Mouse (Mus musculus): ENCODE data around the gene Ldha.

Ldha gene

DNA sequence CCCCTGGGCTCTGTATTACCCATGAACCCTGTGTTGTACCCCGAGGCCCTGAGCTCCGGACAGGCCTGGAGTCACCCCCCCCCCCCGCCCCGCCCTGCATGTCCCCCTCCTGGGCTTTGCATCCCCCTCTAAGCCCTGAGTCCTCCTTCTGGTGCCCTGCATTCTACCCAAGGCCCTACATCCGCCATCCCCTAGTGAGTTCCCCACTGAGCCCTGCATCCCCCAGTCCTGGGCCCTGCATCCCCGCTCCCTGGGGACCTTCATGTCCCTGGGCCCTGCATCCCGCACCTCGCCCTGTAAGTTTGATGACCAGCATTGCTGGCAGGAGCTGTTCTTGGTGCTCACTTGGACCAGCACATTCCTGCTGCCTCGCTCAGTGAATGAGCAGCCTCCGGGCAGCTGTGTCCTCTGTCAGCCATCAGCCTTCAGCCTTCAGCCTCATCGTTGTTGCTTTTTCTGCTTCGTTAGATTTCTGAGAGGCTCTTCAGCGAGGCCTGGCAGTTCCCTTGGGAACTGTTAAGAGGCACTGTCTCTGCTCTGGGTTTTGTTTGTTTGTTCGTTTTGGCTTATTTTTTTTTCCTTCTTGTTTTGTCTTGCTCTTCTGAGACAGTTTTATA, 6.2 kb upstream of the Ldha start:
- in situ Hi-C loops (cut with MboI; ENCODE audit: unreplicated experiment in 2 of 2), result loop anchor here in 1 of 2 experiments (25.0 kb wide), 1 partner anchor 1323 kb away; the partner anchor contains the start of gene Nucb1

DNA sequence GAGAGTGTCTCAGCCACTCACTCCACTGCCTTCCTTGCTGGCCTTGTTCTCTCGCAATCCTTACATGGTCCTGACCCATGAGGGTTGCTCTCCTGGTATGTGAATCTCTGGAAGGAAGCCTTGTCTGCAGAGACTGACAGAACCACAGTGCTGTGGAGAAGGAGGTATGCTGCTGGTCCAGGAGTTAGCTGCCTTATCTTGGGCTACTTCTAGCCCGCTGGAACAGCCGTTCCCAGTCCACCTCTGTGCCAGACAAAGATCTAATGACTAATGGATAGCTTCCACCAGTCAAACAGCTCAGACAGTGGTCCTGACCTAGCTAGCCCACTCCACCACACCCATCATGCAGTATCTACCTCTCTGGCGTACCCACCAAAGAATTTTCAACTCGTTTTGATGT, 4.9 kb upstream of the Ldha start:
- in situ Hi-C loops (cut with MboI; ENCODE audit: unreplicated experiment in 2 of 2), result loop anchor here in 1 of 2 experiments (25.0 kb wide), 1 partner anchor 1324 kb away; the partner anchor contains the start of gene Nucb1

DNA sequence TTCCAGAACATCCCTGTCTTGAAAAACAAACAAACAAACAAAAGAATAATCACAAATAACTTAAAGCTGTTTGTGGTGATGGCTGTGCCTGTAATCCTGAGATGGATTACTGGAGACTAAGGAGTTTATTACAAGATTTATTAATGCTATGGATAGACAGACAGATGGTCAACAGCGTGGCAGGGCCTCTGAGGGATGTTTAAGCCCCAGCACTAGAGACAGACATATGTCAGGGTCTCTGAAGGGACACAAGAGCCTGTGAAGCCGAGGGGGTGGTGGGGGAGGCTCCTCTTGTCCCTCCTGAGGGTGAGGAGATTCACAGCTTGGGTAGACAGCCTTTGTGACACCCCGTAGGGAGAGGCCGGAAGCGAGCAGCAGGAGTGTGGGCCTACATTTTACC, 4.2 kb upstream of the Ldha start:
- in situ Hi-C loops (cut with MboI; ENCODE audit: unreplicated experiment in 2 of 2), result loop anchor here in 1 of 2 experiments (25.0 kb wide), 1 partner anchor 1325 kb away; the partner anchor contains the start of gene Nucb1

DNA sequence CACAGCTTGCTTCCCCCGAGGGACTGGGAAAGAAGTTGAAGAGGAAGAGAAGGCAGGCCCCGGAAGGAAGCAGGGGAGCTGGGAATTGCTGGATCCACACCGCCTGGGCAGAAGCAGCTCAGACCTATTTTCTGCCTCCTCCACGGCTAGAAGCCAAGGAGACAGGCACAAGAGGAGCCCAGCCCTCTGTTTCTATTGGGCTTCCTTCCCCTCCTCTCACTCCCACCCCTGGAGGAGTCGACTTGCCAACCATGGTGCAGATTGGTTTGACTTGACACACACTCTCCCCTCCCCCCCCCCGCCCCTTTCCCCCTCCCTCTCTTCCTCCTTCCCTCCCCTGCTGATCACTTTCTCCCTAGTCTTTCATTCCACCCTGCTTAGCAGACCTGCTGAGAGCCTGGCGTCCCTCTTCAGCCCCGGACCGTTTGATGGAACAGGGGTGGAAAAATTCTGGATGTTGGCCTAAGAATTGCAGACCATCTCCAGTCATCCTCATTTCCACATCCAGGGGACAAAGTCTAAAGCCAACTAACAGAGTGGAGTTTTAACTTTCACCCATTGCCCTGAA, 3.1 kb upstream of the Ldha start:
- in situ Hi-C loops (cut with MboI; ENCODE audit: unreplicated experiment in 2 of 2), result loop anchor here in 1 of 2 experiments (25.0 kb wide), 1 partner anchor 1326 kb away; the partner anchor contains the start of gene Nucb1

DNA sequence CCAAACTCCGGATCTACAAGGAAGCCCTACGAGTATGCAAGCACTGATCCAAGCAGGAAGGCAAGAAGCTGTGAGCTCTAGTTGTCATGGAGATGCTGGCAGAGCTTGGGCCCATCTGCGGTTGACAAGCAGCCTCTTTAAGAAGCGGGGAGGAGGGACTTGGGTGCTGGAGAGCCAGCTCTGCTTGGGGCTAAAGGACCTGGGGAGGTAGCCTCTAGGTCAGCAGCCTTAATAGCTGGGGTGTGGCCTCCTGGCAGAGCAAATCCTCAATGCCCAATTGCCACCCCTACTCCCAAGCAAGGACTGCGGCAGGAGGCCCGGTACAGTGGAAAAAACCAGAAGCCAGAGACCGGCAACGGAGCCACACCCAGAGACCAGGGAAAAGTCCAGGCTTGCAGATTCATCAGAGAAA, 2.4 kb upstream of the Ldha start:
- in situ Hi-C loops (cut with MboI; ENCODE audit: unreplicated experiment in 2 of 2), result loop anchor here in 1 of 2 experiments (25.0 kb wide), 1 partner anchor 1327 kb away; the partner anchor contains the start of gene Nucb1

DNA sequence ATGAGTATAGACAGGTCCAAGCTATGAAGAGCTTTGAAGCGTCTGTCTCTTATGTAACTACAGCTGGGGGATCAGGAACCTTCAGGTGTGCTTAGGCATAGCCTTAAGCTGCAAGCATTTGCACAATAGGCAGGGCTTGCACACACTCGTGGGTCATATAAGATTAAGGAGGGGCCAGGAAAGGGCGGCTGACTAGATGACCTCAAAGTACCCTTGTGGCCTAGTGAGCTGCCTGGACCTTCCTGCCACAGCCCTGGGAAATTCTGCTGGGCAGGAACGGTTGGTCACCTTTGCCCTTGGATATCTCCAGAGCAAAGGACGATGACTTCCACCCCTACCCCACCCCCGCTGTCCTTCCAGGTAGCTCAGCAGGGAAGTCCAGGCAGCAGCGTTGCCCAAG, 1.8 kb upstream of the Ldha start:
- in situ Hi-C loops (cut with MboI; ENCODE audit: unreplicated experiment in 2 of 2), result loop anchor here in 1 of 2 experiments (25.0 kb wide), 1 partner anchor 1327 kb away; the partner anchor contains the start of gene Nucb1

DNA sequence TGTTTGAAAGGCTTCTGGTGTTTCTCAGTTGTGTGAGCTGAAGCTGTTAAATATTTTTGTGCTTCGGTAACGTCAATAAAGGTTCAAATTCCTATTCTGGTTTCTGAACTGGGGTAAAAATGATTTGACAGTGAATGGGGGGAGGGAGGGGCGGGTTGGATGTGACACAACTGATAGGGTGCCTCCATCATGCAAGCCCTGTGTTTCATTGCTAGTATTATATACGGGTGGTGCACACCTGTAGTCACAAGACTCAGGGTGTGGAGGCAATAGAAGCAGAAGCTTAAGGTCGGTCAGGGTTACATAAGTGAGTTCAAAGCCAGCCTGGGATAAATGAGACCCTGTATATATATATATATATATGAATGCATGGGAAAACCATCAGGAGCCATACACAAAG, 1.4 kb upstream of the Ldha start:
- in situ Hi-C loops (cut with MboI; ENCODE audit: unreplicated experiment in 2 of 2), result loop anchor here in 1 of 2 experiments (25.0 kb wide), 1 partner anchor 1328 kb away; the partner anchor contains the start of gene Nucb1

DNA sequence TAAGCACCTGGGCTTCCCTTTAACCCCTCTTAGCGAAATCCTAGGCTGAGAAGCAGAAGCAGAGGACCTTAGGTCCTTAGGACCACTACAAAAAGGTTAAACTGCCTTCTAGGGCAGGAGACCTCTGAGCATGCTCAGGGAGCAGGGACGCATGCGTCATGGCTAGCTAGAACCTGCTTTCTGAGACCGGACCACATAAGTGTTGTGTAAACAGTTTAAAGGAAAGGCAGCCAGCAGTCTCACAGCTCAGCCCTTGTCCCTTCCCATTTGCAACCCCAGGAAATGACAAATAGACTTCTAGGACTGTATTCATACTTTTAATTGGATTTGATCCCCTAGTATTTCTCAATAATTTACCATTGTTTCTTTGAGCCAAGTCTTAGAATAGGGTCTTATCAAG, 949 bp upstream of the Ldha start:
- in situ Hi-C loops (cut with MboI; ENCODE audit: unreplicated experiment in 2 of 2), result loop anchor here in 1 of 2 experiments (25.0 kb wide), 1 partner anchor 1328 kb away; the partner anchor contains the start of gene Nucb1

DNA sequence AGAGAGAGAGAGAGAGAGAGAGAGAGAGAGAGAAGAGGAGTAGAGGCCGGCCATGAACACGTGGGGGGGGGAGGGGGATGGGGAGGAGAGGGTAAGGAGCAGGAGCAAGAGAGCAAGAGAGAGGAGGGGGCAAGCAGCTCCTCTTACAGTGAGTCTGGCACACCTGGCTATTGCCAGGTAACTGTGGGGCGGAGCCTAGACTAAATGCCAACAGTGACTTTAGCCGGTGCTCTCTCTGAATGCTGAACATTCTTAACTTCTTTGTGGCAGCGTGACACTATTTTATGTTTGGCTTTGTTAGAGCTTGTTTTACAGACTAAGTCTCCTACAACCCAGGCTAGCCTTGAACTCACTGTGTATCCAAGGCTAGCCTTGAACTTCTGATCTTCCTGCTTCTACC, 1.0 kb downstream of the Ldha start:
- in situ Hi-C loops (cut with MboI; ENCODE audit: unreplicated experiment in 2 of 2), result loop anchor here in 1 of 2 experiments (25.0 kb wide), 1 partner anchor 1330 kb away; the partner anchor contains the start of gene Nucb1

DNA sequence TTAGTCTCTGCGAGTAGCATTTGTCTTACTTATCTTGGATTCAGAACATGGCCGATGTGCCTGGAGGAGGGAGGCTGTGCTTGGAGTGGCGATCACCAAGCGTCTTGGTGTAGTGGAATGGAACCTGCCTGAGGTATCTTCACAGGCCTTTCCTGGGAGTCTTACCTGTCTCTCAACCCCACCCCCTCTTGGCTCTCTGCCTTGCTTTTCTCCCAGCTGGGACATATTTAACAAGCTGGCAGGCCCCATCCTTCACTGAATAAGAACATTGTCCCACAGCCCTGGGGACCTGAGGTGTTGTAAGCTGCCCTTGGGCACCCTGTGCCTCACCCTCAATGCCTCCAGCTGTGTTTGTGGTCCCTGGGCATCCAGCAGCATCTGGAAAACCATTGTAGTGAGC, 2.3 kb downstream of the Ldha start:
- in situ Hi-C loops (cut with MboI; ENCODE audit: unreplicated experiment in 2 of 2), result loop anchor here in 1 of 2 experiments (25.0 kb wide), 1 partner anchor 1331 kb away; the partner anchor contains the start of gene Nucb1

DNA sequence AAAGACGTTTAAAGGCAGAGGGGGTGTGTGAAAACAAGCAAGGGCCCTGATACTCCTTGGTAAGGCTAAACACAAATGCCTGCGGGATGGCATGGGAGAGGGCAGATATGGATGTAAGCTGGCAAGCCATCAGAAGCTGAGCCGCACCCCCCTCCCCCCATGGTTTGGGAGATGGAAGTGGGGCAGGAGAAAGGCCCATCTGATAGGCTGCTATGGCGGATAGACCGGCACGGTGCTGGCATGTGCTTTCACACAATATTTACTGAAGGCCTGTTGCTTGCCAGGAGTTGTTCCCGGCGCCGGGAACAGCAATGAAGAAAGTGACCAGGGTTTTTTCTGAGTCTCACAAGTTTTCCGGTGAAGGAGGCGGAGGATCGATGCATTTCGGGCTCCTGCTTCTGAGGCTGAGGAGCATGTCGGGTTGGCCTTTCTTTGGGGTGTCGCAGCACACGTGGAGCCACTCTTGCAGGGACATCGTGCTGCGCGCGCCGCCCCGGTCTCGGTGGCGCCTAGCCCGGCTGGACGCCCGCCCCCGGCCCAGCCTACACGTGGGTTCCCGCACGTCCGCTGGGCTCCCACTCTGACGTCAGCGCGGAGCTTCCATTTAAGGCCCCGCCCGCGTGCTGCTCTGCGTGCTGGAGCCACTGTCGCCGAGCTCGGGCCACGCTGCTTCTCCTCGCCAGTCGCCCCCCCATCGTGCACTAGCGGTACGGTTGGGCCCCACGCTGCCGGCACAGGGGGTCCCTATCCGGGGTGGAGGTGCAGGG, 4.1 kb downstream of the Ldha start:
- in situ Hi-C loops (cut with MboI; ENCODE audit: unreplicated experiment in 2 of 2), result loop anchor here (5.0 to 25.0 kb wide), 2 partner anchors 48 to 1333 kb away; partner anchors contain the start of genes Gtf2h1 (in 1 of the 2), Hps5 (in 1 of the 2) and Nucb1 (in 1 of the 2)

DNA sequence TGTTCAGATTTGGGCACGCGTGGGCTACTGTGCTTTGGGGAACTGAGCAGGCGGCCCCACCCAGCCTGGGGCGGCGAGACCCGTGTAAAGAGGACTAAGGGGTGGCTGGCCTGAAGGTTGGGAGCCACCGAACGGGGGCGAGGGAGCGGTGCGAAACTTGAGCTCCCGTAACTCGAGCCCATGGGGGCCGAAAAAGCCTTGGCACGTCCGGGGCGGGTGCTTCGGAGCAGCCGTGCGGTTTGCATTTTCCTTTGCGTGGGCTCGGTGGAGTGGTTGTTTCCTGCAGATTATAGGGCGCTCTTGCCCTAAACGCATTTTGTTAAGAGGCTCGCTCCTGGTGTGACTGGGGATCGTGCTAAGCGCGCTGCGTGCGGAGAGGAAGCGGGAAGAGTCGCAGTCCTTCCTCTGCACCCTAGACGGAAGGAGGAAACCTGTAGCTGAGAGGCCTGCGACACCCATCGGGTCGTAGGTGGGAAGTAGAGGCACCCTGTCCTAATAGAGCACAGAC, 4.8 kb downstream of the Ldha start:
- in situ Hi-C loops (cut with MboI; ENCODE audit: unreplicated experiment in 2 of 2), result loop anchor here (5.0 to 25.0 kb wide), 2 partner anchors 49 to 1334 kb away; partner anchors contain the start of genes Gtf2h1 (in 1 of the 2), Hps5 (in 1 of the 2) and Nucb1 (in 1 of the 2)

DNA sequence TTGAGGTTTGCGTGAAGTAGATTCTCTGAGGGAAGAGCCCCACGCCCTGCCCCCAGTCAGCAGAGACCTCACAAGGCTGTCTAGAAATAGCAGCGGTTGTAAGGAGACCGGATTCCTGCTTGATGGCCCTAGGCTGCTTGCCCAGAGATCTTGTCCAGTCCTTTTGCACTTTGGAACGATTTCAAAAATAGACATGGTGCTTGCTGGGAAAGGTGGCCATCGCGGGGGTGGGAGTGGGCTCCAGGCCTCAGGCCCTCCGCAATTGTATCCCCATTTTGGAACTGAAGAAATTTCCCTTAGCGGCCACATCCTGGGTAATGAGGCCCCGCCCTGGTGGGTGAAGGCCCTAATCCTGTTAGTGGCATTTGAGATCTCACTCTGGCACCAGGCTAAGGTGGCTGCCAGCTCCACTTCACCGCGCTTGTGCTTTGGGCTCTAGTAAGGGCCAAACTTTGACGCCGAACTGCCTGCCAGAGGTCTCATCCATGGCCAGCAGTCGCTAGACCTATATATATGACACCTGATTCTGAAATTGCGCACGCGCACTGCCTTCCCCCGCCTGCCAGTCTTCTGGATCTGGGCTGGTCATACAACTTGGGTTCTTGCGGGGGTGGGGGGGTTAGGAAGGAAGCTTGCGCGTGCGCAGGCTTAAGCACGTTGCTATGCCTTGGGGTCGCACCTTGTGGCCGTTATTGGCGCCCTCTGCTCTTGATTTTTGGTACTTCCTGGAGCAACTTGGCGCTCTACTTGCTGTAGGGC, 5.4 kb downstream of the Ldha start:
- in situ Hi-C loops (cut with MboI; ENCODE audit: unreplicated experiment in 2 of 2), result loop anchor here (5.0 to 25.0 kb wide), 2 partner anchors 49 to 1334 kb away; partner anchors contain the start of genes Gtf2h1 (in 1 of the 2), Hps5 (in 1 of the 2) and Nucb1 (in 1 of the 2)

DNA sequence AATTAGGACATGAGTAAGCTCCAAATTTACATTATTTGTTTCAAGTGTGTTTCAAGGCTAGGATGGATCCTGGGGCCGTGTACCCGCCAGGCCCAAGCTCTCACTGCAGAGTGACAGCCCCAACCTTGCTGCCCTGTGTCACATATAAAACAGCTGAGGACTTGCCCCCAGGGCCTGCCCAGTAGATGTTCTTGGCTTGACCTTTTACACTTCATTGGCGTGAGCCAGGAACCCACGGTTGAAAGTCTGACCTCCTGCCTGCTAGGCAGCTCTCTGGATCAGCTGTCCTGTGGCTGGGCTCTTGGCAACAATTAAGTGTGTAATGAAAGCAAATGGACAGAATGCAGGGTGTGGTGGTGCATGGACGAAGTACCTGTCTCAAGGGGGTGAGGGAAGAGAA, 8.0 kb downstream of the Ldha start:
- in situ Hi-C loops (cut with MboI; ENCODE audit: unreplicated experiment in 2 of 2), result loop anchor here (5.0 to 25.0 kb wide), 2 partner anchors 52 to 1337 kb away; partner anchors contain the start of genes Gtf2h1 (in 1 of the 2), Hps5 (in 1 of the 2) and Nucb1 (in 1 of the 2)

DNA sequence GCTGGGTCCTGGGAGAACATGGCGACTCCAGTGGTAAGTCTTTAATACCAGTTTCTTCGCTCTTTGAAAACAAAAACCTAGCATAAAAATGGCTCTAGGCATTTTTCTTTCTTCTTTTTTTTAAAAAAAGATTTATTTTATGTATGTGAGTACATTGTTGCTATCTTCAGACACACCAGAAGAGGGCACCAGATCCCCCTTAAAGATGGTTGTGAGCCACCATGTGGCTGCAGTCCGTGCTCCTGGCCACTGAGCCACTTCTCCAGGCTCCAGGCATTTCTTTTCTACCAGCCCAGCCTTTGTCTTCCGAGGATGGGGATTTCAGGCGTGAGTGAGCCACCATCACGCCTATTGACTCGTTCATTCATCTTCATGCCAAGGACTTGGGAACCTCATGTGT, 9.8 kb downstream of the Ldha start:
- in situ Hi-C loops (cut with MboI; ENCODE audit: unreplicated experiment in 2 of 2), result no loop called here

DNA sequence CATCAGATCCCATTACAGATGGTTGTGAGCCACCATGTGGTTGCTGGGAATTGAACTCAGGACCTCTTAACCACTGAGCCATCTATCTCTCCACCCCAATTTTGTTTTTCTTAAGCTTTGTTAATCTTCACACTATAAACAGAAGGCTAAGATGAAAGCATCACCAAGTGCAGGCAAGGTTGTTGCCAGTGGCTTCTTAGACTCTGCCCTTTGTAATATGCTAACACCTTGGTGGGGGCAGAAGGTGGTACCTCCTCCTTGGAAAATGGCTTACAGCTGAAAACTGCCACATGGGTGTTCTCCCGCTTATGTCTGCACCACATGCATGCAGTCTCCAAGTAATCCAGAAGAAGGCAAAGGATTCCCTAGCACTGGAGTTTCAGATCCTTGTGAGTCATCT, 11.4 kb downstream of the Ldha start:
- in situ Hi-C loops (cut with MboI; ENCODE audit: unreplicated experiment in 2 of 2), result no loop called here

DNA sequence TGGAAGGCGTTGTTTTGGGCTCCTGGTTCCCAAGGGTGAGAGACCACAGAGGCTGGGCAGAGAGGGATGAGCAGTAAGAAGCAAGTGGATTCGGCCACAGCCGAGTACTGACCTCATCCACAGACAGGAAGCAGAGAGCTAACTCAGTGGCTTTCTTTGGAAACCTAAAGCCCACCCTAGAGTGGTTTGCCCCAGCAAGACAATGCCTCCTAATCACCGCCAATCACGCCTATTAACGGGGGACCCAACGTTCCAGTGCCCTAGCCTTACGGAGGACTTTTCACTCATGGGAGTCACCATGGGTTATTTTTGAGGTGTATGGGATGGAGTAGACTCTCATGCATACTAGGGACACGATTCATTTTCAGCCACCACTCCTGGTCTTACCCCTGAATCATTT, 12.1 kb downstream of the Ldha start:
- in situ Hi-C loops (cut with MboI; ENCODE audit: unreplicated experiment in 2 of 2), result no loop called here

DNA sequence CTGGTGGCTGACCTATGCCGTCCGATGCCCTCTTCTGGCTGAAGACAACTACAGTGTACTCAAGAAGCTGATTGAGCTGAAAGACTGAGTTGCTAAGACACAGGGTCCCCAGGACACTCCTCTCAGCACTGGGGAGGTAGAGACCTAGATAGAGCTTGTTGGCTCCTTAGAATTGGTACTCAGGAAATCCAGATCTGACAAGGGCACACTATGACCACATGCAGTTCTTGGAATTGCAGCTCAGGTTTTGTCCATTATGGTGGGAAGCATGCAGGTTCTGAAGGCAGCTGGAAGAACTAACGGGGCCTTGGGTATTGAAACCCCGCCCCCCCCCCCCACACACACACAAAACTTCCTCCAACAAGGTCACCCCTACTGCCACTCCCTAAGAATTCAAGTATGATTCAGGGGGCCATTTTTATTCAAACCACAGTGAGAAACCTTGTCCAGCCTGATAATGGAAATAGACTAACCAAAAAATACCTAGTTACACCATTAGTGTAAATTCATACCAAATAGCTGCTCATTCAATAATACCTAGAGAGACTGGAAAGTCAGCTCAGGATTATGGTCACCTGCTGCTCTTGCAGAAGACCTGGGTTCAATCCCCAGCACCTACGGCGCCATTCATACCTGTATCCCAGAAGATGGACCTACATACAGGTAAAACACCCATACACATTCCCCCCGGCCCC, 14.7 kb downstream of the Ldha start:
- in situ Hi-C loops (cut with MboI; ENCODE audit: unreplicated experiment in 2 of 2), result no loop called here

DNA sequence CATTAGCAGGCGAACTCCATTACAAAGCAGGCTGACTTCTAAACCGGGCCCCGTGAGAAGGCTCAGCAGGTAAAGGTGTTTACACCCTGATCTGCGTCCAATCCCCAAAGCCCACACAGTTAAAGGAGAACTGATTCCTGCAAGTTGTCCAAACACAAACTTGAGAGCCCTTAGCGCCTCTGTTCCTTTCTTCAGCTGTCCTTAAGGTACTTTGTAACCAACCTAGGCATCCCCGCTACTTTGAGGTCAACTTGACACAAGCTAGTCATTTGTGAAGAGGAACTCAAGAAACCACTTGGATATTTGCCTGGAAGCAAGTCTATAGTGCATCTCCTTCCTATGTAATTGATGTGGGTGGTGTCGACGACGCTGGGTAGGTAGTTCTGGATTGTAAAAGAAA, 16.2 kb downstream of the Ldha start:
- in situ Hi-C loops (cut with MboI; ENCODE audit: unreplicated experiment in 2 of 2), result no loop called here

All from v-Abl transformed pro-B cells (cell line).